Mouse (Mus musculus): ENCODE data around the gene Lhfp. TPM values are rescaled to one million over a fixed set of nuclear protein-coding genes. Genes with fewer than 3 reads are reported as not detected.
"Not testable (repeated sequence)": the region's sequence is repeated elsewhere in the genome, so short reads cannot be mapped to it uniquely, and the experiment has no call there.

Gene Lhfp
- polyA plus RNA-seq, 1 experiment from 2014 or later: 50.1 TPM

GRCm38 (mm10) chr3:53273220-53273619 lies 231.9 kb downstream of the Lhfp start:
- Histone ChIP-seq H3K9ac (ENCODE audit: low read length) (no peak overlapping the region), H3K4me1 (ENCODE audit: control insufficient read depth, insufficient read depth, low read length) (no peaks in the 10 kb centered on the region), H3K36me3 (ENCODE audit: control insufficient read depth, insufficient read depth, low read length) (no peaks in the 10 kb centered on the region), H3K9me3 (ENCODE audit: control insufficient read depth, low read length) (no peaks in the 10 kb centered on the region), H3K4me2 (ENCODE audit: low read depth) (no peak overlapping the region), H3K27me3 (ENCODE audit: control insufficient read depth, insufficient read depth, low read length) (no peaks in the 10 kb centered on the region), H3K27ac (ENCODE audit: low read depth, low read length) (no peak overlapping the region), H3K4me3 (ENCODE audit: low read depth, low read length) (no peak overlapping the region)
- no peak for ATAC-seq (ENCODE audit: insufficient read depth, low FRiP score, low TSS enrichment)
- no peak for DNase-seq (ENCODE audit: low spot score)
- 94% methylated on average over 3 of the region's 3 CpGs for WGBS

GRCm38 (mm10) chr3:53277993-53278392 lies 236.7 kb downstream of the Lhfp start:
- DNase-seq (ENCODE audit: low spot score) (no peak), ATAC-seq (ENCODE audit: insufficient read depth, low FRiP score, low TSS enrichment) (no peak)
- Histone ChIP-seq H3K27me3 (ENCODE audit: control insufficient read depth, insufficient read depth, low read length) (no peaks in the 10 kb centered on the region), H3K4me2 (ENCODE audit: low read depth) (no peak overlapping the region), H3K4me1 (ENCODE audit: control insufficient read depth, insufficient read depth, low read length) (no peaks in the 10 kb centered on the region), H3K4me3 (ENCODE audit: low read depth, low read length) (no peak overlapping the region), H3K9me3 (ENCODE audit: control insufficient read depth, low read length) (no peaks in the 10 kb centered on the region), H3K36me3 (ENCODE audit: control insufficient read depth, insufficient read depth, low read length) (no peaks in the 10 kb centered on the region), H3K27ac (ENCODE audit: low read depth, low read length) (no peak overlapping the region), H3K9ac (ENCODE audit: low read length) (no peak overlapping the region)
- 89% methylated on average over 2 of the region's 2 CpGs for WGBS

GRCm38 (mm10) chr3:53282005-53282404 lies 240.7 kb downstream of the Lhfp start:
- not testable (repeated sequence) for H3K4me1 ChIP-seq (ENCODE audit: control insufficient read depth, insufficient read depth, low read length); H3K9ac ChIP-seq (ENCODE audit: low read length); H3K9me3 ChIP-seq (ENCODE audit: control insufficient read depth, low read length); H3K4me2 ChIP-seq (ENCODE audit: low read depth); H3K36me3 ChIP-seq (ENCODE audit: control insufficient read depth, insufficient read depth, low read length); H3K4me3 ChIP-seq (ENCODE audit: low read depth, low read length); ATAC-seq (ENCODE audit: insufficient read depth, low FRiP score, low TSS enrichment); DNase-seq (ENCODE audit: low spot score); H3K27me3 ChIP-seq (ENCODE audit: control insufficient read depth, insufficient read depth, low read length); H3K27ac ChIP-seq (ENCODE audit: low read depth, low read length)
- 76% methylated on average over 3 of the region's 3 CpGs for WGBS

- no peak for DNase-seq (ENCODE audit: low spot score)
- Histone ChIP-seq H3K9ac (ENCODE audit: low read length) (no peak overlapping the region), H3K4me3 (ENCODE audit: low read depth, low read length) (no peak overlapping the region), H3K4me2 (ENCODE audit: low read depth) (no peak overlapping the region), H3K27ac (ENCODE audit: low read depth, low read length) (no peak overlapping the region), H3K36me3 (ENCODE audit: control insufficient read depth, insufficient read depth, low read length) (no peaks in the 10 kb centered on the region), H3K27me3 (ENCODE audit: control insufficient read depth, insufficient read depth, low read length) (no peaks in the 10 kb centered on the region), H3K4me1 (ENCODE audit: control insufficient read depth, insufficient read depth, low read length) (no peaks in the 10 kb centered on the region), H3K9me3 (ENCODE audit: control insufficient read depth, low read length) (no peaks in the 10 kb centered on the region)
- no peak for ATAC-seq (ENCODE audit: insufficient read depth, low FRiP score, low TSS enrichment)
- 89% methylated on average over 5 of the region's 5 CpGs for WGBS
These were observed 242.7 kb downstream of the Lhfp start for GRCm38 (mm10) chr3:53284023-53284422.

- ATAC-seq (ENCODE audit: insufficient read depth, low FRiP score, low TSS enrichment) (no peak), DNase-seq (ENCODE audit: low spot score) (no peak)
- Histone ChIP-seq H3K4me3 (ENCODE audit: low read depth, low read length) (no peak overlapping the region), H3K4me2 (ENCODE audit: low read depth) (no peak overlapping the region), H3K4me1 (ENCODE audit: control insufficient read depth, insufficient read depth, low read length) (no peaks in the 10 kb centered on the region), H3K9ac (ENCODE audit: low read length) (no peak overlapping the region), H3K36me3 (ENCODE audit: control insufficient read depth, insufficient read depth, low read length) (no peaks in the 10 kb centered on the region), H3K9me3 (ENCODE audit: control insufficient read depth, low read length) (no peaks in the 10 kb centered on the region), H3K27me3 (ENCODE audit: control insufficient read depth, insufficient read depth, low read length) (no peaks in the 10 kb centered on the region), H3K27ac (ENCODE audit: low read depth, low read length) (no peak overlapping the region)
- WGBS: 84% methylated on average over 13 of the region's 13 CpGs
These were observed 243.3 kb downstream of the Lhfp start for GRCm38 (mm10) chr3:53284471-53285177.

GRCm38 (mm10) chr3:53288662-53289061 lies 247.3 kb downstream of the Lhfp start:
- H3K36me3 ChIP-seq (ENCODE audit: control insufficient read depth, insufficient read depth, low read length): no peaks in the 10 kb centered on the region
- H3K9ac ChIP-seq (ENCODE audit: low read length): no peak overlapping the region
- H3K27me3 ChIP-seq (ENCODE audit: control insufficient read depth, insufficient read depth, low read length): no peaks in the 10 kb centered on the region
- ATAC-seq (ENCODE audit: insufficient read depth, low FRiP score, low TSS enrichment) (no peak), DNase-seq (ENCODE audit: low spot score) (no peak)
- H3K4me2 ChIP-seq (ENCODE audit: low read depth): no peak overlapping the region
- WGBS: 61% methylated on average over 9 of the region's 9 CpGs
- H3K27ac ChIP-seq (ENCODE audit: low read depth, low read length): no peak overlapping the region
- peaks cover 7% of the 10 kb centered on the region; the same call in 1 of the 2 replicates for H3K4me1 ChIP-seq (ENCODE audit: control insufficient read depth, insufficient read depth, low read length)
- no peak overlapping the region for H3K4me3 ChIP-seq (ENCODE audit: low read depth, low read length)
- no peaks in the 10 kb centered on the region for H3K9me3 ChIP-seq (ENCODE audit: control insufficient read depth, low read length)

GRCm38 (mm10) chr3:53289589-53290219 lies 248.4 kb downstream of the Lhfp start:
- Histone ChIP-seq H3K27me3 (ENCODE audit: control insufficient read depth, insufficient read depth, low read length) (no peaks in the 10 kb centered on the region), H3K4me1 (ENCODE audit: control insufficient read depth, insufficient read depth, low read length) (peaks cover 7% of the 10 kb centered on the region; the same call in 1 of the 2 replicates), H3K4me3 (ENCODE audit: low read depth, low read length) (no peak overlapping the region), H3K27ac (ENCODE audit: low read depth, low read length) (no peak overlapping the region), H3K9me3 (ENCODE audit: control insufficient read depth, low read length) (no peaks in the 10 kb centered on the region), H3K36me3 (ENCODE audit: control insufficient read depth, insufficient read depth, low read length) (no peaks in the 10 kb centered on the region), H3K4me2 (ENCODE audit: low read depth) (no peak overlapping the region), H3K9ac (ENCODE audit: low read length) (no peak overlapping the region)
- no peak for ATAC-seq (ENCODE audit: insufficient read depth, low FRiP score, low TSS enrichment)
- DNase-seq (ENCODE audit: low spot score): no peak
- 66% methylated on average over 14 of the region's 14 CpGs for WGBS

GRCm38 (mm10) chr3:53291185-53291584 lies 249.9 kb downstream of the Lhfp start:
- H3K4me2 ChIP-seq (ENCODE audit: low read depth): no peak overlapping the region
- H3K9me3 ChIP-seq (ENCODE audit: control insufficient read depth, low read length): no peaks in the 10 kb centered on the region
- no peak for DNase-seq (ENCODE audit: low spot score)
- H3K27ac ChIP-seq (ENCODE audit: low read depth, low read length): no peak overlapping the region
- H3K4me3 ChIP-seq (ENCODE audit: low read depth, low read length): no peak overlapping the region
- H3K27me3 ChIP-seq (ENCODE audit: control insufficient read depth, insufficient read depth, low read length): no peaks in the 10 kb centered on the region
- H3K36me3 ChIP-seq (ENCODE audit: control insufficient read depth, insufficient read depth, low read length): no peaks in the 10 kb centered on the region
- WGBS: 97% methylated on average over 3 of the region's 3 CpGs
- H3K9ac ChIP-seq (ENCODE audit: low read length): no peak overlapping the region
- no peak for ATAC-seq (ENCODE audit: insufficient read depth, low FRiP score, low TSS enrichment)
- H3K4me1 ChIP-seq (ENCODE audit: control insufficient read depth, insufficient read depth, low read length): peaks cover 7% of the 10 kb centered on the region; the same call in 1 of the 2 replicates

GRCm38 (mm10) chr3:53291945-53292344 lies 250.6 kb downstream of the Lhfp start:
- 85% methylated on average over 1 of the region's 1 CpGs for WGBS
- Histone ChIP-seq H3K4me3 (ENCODE audit: low read depth, low read length) (no peak overlapping the region), H3K9ac (ENCODE audit: low read length) (no peak overlapping the region), H3K36me3 (ENCODE audit: control insufficient read depth, insufficient read depth, low read length) (no peaks in the 10 kb centered on the region), H3K27ac (ENCODE audit: low read depth, low read length) (no peak overlapping the region), H3K9me3 (ENCODE audit: control insufficient read depth, low read length) (no peaks in the 10 kb centered on the region), H3K4me2 (ENCODE audit: low read depth) (no peak overlapping the region), H3K27me3 (ENCODE audit: control insufficient read depth, insufficient read depth, low read length) (no peaks in the 10 kb centered on the region), H3K4me1 (ENCODE audit: control insufficient read depth, insufficient read depth, low read length) (peaks cover 7% of the 10 kb centered on the region; the same call in 1 of the 2 replicates)
- DNase-seq (ENCODE audit: low spot score) (no peak), ATAC-seq (ENCODE audit: insufficient read depth, low FRiP score, low TSS enrichment) (no peak)

Data from neural tube, embryonic 11.5 days (tissue).